Mouse (Mus musculus): ENCODE results near the gene Gm49383.

Gm49383 gene

DNA sequence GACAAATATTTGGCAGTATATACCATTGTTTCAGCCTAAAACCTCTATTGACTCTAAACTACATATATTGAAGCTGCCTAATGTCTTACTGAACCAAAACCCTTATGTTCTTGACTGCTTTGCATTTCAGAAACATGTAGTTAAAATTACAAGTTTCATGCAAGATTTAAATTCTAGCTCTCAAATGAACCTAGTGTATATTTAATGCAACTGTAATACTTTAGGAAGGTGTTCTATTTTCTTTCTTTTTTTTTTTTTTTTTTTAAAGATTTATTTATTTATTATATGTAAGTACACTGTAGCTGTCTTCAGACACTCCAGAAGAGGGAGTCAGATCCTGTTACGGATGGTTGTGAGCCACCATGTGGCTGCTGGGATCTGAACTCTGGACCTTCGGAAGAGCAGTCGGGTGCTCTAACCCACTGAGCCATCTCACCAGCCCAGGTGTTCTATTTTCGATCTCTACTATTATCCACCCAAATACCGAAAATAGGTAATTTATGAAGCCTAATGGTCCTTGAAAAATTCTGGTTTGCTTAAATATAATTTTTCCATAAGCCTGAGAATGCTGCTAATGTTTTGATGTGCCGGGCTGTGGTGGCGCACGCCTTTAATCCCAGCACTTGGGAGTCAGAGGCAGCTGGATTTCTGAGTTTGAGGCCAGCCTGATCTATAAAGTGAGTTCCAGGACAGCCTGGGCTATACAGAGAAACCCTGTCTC, 29.9 kb downstream of the Gm49383 start:
- WGBS: 73% methylated on average over 8 of the region's 8 CpGs

DNA sequence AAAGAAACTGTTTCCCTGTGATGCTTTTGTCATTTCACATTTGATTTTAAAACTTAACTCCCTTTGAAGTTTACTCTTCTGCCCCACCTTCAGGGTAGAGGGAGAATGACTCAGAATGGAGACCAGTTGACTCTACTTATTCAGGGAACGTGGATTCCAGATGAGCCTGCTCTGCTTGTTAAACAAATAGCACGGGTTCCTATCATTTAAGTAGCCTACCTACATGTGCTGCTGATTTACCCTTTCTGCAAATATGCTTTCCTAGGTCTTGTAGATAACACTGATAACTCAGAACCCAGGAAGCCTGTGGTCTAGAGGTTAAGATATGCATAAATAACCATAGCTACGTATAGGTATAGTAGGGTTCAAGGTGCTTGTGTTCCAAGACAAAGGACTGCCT, 32.0 kb downstream of the Gm49383 start:
- WGBS: 61% methylated on average over 3 of the region's 3 CpGs

DNA sequence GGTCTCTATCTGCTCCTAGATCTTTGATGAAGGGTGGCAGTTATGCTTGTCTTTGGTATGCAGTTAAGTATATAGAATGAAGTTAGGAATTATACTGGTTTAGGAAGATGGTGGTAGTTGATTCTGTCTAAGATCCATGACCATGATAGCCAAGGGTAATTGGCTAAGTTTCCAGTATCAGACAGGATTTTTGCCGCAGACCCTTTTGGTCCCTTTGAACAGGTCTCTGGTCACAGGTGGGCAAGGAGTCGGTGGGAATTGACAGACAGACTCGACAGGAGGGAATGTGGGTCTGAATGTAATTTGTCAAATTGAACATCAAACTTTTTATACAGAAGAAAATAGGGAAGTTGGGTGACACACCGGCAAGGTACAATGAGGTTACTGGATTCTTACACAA, 33.3 kb downstream of the Gm49383 start:
- 89% methylated on average over 4 of the region's 4 CpGs for WGBS

DNA sequence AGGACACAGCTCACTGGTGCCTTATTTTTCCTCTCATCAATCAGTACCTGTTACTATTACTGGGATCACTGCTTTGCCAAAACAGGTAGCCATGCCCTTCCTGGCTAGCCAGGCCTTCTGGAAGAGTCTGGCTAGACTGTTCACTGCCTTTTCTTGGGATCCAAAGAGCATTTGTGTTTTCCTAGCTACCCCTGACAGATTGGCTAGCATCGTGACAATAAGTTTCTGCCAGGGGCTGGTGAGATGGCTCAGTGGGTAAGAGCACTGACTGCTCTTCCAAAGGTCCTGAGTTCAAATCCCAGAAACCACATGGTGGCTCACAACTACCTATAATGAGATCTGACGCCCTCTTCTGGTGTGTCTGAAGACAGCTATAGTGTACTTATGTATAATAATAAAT, 36.2 kb downstream of the Gm49383 start:
- 72% methylated on average over 2 of the region's 2 CpGs for WGBS

DNA sequence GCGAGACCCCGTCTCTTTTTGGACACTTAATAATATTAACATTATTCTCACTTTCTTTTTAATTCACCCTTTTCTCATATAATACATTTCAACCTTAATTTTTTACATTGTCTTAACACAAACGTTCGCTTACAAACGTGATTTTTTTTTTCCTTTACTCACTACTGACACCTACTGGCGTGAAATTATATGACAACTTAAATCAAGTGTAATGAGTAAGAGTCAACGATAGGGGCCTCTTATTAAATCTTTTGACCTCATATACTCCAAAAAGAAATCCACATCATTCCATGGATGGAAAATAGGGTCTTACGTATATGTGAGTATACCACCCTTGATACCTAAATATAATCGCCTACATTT, 37.3 kb downstream of the Gm49383 start:
- WGBS: 3% methylated on average over 9 of the region's 9 CpGs

DNA sequence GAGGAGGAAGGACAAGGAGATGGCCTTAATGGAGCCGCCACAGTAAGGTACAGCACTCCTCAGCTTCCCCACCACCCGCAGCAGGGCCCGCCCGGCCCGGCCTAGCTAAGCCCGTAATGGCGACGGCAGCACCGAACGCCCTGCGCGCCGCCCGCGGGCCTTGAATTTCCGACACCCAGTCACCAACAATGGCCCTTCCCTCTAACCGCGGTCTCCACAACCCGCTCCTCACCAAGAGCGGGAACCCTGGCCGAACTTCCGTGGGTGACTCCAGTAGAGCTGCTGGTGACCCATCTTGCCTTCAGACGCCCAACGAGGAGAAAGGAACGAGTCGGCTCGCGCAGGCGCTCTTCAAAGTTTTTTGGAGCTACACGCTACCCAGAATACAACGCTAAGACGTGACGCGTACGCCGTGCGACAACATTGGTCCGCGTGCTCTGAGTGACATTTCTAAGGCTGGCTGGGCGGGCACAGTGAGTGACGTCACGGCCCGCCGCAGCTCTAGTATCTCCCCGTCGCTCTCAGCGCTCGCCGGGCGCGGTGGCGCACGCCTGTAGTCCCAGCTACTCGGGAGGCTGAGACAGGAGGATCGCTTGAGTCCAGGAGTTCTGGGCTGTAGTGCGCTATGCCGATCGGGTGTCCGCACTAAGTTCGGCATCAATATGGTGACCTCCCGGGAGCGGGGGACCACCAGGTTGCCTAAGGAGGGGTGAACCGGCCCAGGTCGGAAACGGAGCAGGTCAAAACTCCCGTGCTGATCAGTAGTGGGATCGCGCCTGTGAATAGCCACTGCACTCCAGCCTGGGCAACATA, 37.9 kb downstream of the Gm49383 start, which contains the start of gene Rps29:
TSS of gene Rps29 (minus strand) at position 422 of the 813 bp plus-strand sequence.
- WGBS: under 1% methylated on average over 61 of the region's 68 CpGs

DNA sequence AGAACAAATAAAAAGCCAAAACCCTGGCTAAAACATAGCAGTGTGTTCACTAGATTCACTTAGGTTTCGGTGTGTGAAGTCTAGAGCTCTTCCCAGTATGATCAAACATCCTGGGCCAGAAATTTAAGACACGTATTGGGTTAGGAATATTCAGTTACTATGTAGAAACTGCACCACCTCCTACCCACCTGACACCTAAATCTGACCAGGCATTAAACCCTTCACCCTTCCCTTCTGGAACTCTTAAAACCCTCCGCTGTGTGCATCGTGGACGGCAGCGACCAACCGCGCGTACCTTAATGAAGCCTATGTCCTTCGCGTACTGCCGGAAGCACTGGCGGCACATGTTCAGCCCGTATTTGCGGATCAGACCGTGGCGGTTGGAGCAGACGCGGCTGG, 38.5 kb downstream of the Gm49383 start:
- WGBS: under 1% methylated on average over 19 of the region's 19 CpGs

DNA sequence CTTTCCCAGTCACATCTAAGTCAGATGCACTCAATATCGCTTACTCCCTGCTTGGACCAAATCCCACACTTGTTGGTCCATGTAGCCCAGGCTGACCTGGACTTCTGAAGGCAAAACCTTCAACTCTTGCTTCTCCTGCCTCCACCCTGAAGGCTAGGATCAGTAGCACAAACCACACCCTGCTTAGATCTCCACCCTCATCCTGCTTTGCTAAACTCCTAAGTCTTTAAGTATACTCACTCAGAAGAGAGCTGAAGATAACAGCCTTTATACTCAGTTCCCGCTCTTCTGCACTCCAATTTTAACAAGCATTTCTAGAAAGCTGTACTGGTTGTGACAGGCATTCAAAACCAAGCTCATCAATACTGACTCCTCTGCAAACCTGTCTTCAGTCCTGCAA, 39.8 kb downstream of the Gm49383 start:
- 98% methylated on average over 2 of the region's 2 CpGs for WGBS

DNA sequence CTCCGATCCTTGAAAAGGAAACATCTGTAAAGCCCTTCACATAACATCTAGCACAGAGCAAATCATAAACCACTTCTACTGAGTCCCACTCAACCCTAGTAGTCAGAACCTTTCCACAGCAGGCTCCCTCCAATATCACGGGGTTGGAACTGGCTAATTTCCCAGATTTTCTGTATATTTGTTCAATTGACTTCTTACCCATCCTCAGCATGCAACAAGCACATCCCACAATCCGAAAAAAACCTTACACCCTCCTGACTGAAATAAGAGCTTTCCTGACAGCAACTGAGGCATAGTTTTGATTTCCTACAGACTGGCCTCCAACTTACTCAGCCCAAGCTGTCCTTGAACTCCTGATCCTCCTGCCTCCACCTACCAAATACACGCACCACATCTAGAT, 40.5 kb downstream of the Gm49383 start:
- WGBS: 83% methylated on average over 4 of the region's 4 CpGs

DNA sequence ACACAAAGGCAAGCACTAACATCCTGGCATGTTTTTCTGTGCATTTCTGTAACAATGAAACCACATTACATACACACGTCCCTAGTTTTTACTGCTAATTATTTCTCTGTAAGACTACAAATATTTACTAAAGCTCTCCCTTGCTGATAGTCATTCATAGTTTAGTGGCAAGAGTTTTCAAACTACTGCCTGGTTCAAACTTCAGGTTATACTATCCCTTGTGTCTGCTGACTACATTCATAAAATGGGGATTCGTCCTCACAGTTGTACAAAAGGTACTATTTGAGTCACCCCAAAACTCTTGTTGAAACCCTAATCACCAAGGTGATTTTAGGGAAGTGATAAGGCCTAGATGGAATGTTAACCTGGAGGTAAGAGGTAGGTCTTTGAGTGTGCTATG, 41.0 kb downstream of the Gm49383 start:
- WGBS: 76% methylated on average over 2 of the region's 2 CpGs

DNA sequence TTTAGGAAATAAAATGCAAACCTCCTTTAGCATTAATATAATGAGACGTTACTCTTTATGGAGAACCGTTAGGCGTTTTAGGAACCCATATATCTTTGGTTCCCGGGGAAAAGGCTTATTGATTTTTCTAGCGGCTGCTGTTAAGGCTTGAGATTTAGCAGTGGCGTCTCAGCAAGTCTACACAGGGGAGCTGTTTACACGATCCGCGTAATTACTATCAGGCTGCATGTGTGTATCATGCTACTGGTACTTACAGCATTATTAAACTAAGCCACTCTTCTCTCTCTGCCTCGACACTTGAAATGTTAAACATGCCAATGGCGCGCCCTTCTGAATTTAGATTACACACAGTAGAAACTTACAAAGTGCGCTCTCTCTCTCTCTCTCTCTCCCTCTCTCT, 46.9 kb downstream of the Gm49383 start:
- WGBS: 92% methylated on average over 13 of the region's 13 CpGs

DNA sequence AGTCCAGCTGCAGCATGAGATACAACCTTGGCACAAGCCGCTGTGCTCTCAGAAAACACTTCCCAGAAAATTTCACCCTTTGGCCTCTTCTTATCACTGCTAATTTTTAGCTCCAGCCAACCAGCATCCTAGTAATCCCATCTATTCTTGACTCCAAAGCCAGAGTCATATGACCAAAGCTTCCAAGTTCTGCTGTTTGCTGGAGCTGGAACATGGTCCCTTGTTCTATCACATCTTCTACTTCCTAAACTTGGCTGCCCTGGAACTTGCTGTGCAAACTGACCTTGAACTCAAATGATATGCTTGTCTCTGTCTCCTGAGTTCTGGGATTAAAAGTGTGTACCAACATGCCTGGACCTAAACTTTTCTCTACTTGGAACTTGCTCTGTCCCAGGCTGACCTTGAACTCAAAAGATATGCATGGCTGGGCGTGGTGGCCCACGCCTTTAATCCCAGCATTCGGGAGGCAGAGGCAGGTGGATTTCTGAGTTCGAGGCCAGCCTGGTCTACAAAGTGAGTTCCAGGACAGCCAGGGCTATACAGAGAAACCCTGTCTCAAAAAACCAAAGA, 49.7 kb downstream of the Gm49383 start:
- whole genome bisulfite sequencing: 96% methylated on average over 5 of the region's 5 CpGs

DNA sequence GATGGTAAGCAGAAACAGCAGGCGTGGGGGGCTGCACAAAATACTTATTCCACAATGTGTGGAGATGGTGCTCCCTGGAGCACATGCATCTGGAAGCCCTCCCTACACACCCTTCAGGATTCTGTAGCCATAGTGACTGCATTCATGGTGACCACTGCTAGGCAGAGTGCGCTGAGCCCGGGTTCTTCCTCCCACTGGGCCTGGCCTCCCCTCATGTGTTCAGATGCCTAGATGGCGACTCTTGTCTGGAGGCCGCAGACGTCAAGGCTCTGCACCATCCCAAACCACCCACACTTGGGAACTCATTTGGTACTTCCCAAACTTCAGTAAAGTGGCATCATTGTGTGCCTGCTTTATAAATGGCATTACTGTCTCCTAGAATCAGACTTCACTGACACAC, 53.4 kb downstream of the Gm49383 start:
- 80% methylated on average over 6 of the region's 6 CpGs for WGBS

DNA sequence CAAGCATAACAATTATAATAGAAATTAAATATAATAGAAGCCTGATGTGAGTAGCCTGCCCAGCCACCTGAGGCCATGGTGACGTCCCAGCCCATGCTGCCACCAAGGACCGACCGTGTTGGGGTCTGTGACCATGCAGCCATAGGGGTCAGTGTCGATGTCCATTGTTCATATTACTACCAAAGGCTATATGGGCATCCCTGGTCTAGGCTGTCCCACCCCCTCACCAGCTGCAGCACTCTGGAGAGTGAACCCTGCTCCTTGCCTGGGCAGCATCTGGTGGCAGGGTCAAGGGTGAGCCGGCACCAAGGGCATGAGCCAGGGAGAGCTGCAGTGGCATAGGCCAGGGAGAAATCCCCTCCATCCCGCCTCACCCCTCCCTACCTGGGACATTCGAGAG, 57.1 kb downstream of the Gm49383 start:
- 92% methylated on average over 7 of the region's 7 CpGs for WGBS

DNA sequence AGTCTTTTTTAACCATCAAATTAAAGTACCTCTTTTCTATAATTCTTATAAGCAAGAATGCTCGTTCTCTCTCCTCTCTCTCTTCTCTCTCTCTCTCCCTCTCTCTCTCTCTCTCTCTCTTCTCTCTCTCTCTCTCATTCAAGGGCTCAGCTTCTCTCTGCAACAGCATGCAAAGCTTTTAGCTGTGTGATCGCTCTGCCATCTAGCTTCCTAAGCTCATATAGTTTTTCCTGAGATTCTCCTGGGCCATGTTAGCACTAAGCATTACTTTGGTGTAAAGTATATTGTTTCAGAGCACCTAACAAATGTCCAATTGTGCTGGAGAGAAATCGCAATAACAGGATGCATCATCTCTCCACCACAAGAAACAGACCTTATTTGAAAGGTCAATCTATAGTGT, 57.7 kb downstream of the Gm49383 start:
- 81% methylated on average over 3 of the region's 3 CpGs for WGBS
